ENCODE assay signal across 9 mouse cellular contexts in the genomic region with DNA sequence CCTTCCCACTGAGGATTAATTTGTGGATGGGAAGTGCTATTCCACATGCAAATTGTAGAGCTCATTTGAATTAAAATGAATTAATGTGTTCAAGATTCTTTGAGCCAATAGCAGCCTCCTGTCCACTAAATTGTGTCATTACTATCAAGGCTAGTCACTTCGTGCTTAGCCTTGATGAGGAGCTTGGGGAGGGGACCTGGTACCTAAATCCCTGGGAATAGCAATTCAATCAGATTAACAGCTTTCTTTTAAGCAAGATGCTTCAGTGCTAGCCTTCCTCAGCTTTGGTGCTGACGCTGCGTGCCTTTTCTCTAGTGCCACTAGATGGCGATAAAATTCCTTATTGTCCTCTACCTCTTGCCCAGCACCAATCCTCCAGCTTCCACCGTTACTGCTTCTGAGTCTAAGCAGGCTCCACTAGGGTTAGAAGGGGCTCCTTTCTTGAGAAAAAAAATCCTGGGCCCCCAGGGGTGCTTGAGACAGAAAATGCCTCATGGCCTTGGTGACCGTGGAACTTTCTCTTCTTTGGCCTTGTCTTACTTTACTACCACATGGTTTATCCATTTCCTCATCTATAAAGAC.
DNase-seq lines count a peak whose midpoint lies in the region; ATAC-seq and TF ChIP-seq lines count a peak whose summit lies in the region.
"Had no signal": no experiment of that assay in that cellular context is flagged by ENCODE, and none has a peak within 500 bp of the region (broad histone marks: within the 10 kb centered on the region; RNA-seq: fewer than 3 reads in every experiment).

No protein-coding gene starts in this region.

- no peaks in the 10 kb centered on the region for H3K9me3 ChIP-seq in forebrain, embryonic 10.5 days
- no peaks in the 10 kb centered on the region for H3K9me3 ChIP-seq in kidney, embryonic 14.5 days (ENCODE audit: control insufficient read depth, low read length)
- no peaks in the 10 kb centered on the region for H3K9me3 ChIP-seq in limb, embryonic 11.5 days (ENCODE audit: control insufficient read depth, low read length)

- peak; percentile 71; the same call in 1 of the 2 replicates for ATAC-seq in kidney, embryonic 14.5 days (ENCODE audit: low FRiP score, low TSS enrichment)
- 0 out of 2 replicates have a peak, but pooled peaks have one; percentile 65 for ATAC-seq in limb, embryonic 11.5 days (ENCODE audit: insufficient number of reproducible peaks, low FRiP score, low TSS enrichment, low read depth)

- peak; percentile 62 for TF ChIP-seq CTCF in heart, adult 2 months (IDR thresholded peaks at IDR 0.05)
- peak; percentile 56 for TF ChIP-seq CTCF in bone marrow macrophage, adult 2 months (IDR thresholded peaks at IDR 0.05; ENCODE audit: low read depth, low read length)

- H3K4me3 ChIP-seq in heart, adult 2 months, result no peak overlapping the region
- H3K4me3 ChIP-seq in bone marrow macrophage, adult 2 months (ENCODE audit: insufficient read depth, low read length), result no peak overlapping the region
- no peak overlapping the region for H3K4me3 ChIP-seq in forebrain, embryonic 10.5 days
- no peak overlapping the region for H3K4me3 ChIP-seq in kidney, embryonic 14.5 days (ENCODE audit: low read length)
- H3K4me3 ChIP-seq in limb, embryonic 11.5 days (ENCODE audit: low read depth, low read length), result no peak overlapping the region

- no peak for TF ChIP-seq EP300 in heart, adult 2 months (IDR thresholded peaks at IDR 0.05; ENCODE audit: insufficient read depth, low read depth, low read length)

- H3K27ac ChIP-seq in heart, adult 2 months, result no peak overlapping the region
- no peak overlapping the region for H3K27ac ChIP-seq in bone marrow macrophage, adult 2 months (ENCODE audit: insufficient read depth, low read depth, low read length)
- no peak overlapping the region for H3K27ac ChIP-seq in forebrain, embryonic 10.5 days
- H3K27ac ChIP-seq in kidney, embryonic 14.5 days (ENCODE audit: low read depth, low read length), result no peak overlapping the region
- no peak overlapping the region for H3K27ac ChIP-seq in limb, embryonic 11.5 days (replicated peaks; ENCODE audit: low read depth, low read length)

- intact Hi-C loops in heart, adult 2 months (cut with DNase I), result no loop called here

- H3K27me3 ChIP-seq in heart, adult 2 months (ENCODE audit: control insufficient read depth, insufficient read depth, low read length), result no peaks in the 10 kb centered on the region
- no peaks in the 10 kb centered on the region for H3K27me3 ChIP-seq in forebrain, embryonic 10.5 days (ENCODE audit: poor library complexity, severe bottlenecking)
- no peaks in the 10 kb centered on the region for H3K27me3 ChIP-seq in kidney, embryonic 14.5 days (ENCODE audit: control insufficient read depth, insufficient read depth, low read length)
- H3K27me3 ChIP-seq in limb, embryonic 11.5 days (ENCODE audit: control insufficient read depth, insufficient read depth, low read length), result no peaks in the 10 kb centered on the region
- H3K27me3 ChIP-seq: CH12.LX had no signal

- no peak for DNase-seq in heart, adult 2 months
- no peak for DNase-seq in heart, adult 11 months
- DNase-seq in forebrain, embryonic 10.5 days (ENCODE audit: extremely low spot score, low spot score), result peak; percentile 46
- peak; percentile 55 for DNase-seq in limb, embryonic 11.5 days (ENCODE audit: low spot score)
- DNase-seq in retina, adult 2 months (ENCODE audit: low read depth, low spot score), result peak; percentile 9
- DNase-seq in thymus, postnatal 14 days, result no peak

- no peaks in the 10 kb centered on the region for H3K36me3 ChIP-seq in heart, adult 2 months (ENCODE audit: control insufficient read depth, insufficient read depth, low read length)
- H3K36me3 ChIP-seq in forebrain, embryonic 10.5 days (replicated peaks), result no peaks in the 10 kb centered on the region
- H3K36me3 ChIP-seq in kidney, embryonic 14.5 days (ENCODE audit: control insufficient read depth, insufficient read depth, low read length), result no peaks in the 10 kb centered on the region
- H3K36me3 ChIP-seq in limb, embryonic 11.5 days (ENCODE audit: control insufficient read depth, insufficient read depth, low read length), result no peaks in the 10 kb centered on the region

- no peaks in the 10 kb centered on the region for H3K4me1 ChIP-seq in heart, adult 2 months (ENCODE audit: control insufficient read depth, insufficient read depth, low read length)
- no peaks in the 10 kb centered on the region for H3K4me1 ChIP-seq in bone marrow macrophage, adult 2 months (ENCODE audit: control insufficient read depth, insufficient read depth, low read length)
- no peaks in the 10 kb centered on the region for H3K4me1 ChIP-seq in forebrain, embryonic 10.5 days
- H3K4me1 ChIP-seq in kidney, embryonic 14.5 days (ENCODE audit: control insufficient read depth, insufficient read depth, low read length), result no peaks in the 10 kb centered on the region
- H3K4me1 ChIP-seq in limb, embryonic 11.5 days (ENCODE audit: control insufficient read depth, insufficient read depth, low read length), result no peaks in the 10 kb centered on the region

- WGBS in heart, adult 2 months, result 9% methylated on average over 6 of the region's 6 CpGs
- 9% methylated on average over 6 of the region's 6 CpGs for WGBS in forebrain, embryonic 10.5 days
- 11% methylated on average over 6 of the region's 6 CpGs for WGBS in kidney, embryonic 14.5 days
- WGBS in limb, embryonic 11.5 days, result 17% methylated on average over 6 of the region's 6 CpGs

- no peaks in the 10 kb centered on the region for H3K79me2 ChIP-seq in heart, adult 2 months (replicated peaks; ENCODE audit: control insufficient read depth, insufficient read depth, low read length)

- no peak for TF ChIP-seq POLR2A in heart, adult 2 months (IDR thresholded peaks at IDR 0.05; ENCODE audit: insufficient read depth, low read depth, low read length)
- TF ChIP-seq POLR2A in bone marrow macrophage, adult 2 months (IDR thresholded peaks at IDR 0.05; ENCODE audit: borderline replicate concordance, low read depth, low read length), result no peak

- H3K4me2 ChIP-seq in kidney, embryonic 14.5 days (replicated peaks; ENCODE audit: low read depth, low read length), result no peak overlapping the region
- no peak overlapping the region for H3K4me2 ChIP-seq in limb, embryonic 11.5 days (ENCODE audit: low read depth, severe bottlenecking)

- H3K9ac ChIP-seq in heart, adult 2 months (ENCODE audit: low read depth, low read length), result no peak overlapping the region
- no peak overlapping the region for H3K9ac ChIP-seq in kidney, embryonic 14.5 days (ENCODE audit: low read depth, low read length)
- H3K9ac ChIP-seq in limb, embryonic 11.5 days (ENCODE audit: low read length), result no peak overlapping the region

Comparison
In these comparisons a context has a peak if more than half of its experiments do, and no peak if none do; other contexts are left out.
1. DNase-seq: peak in forebrain, embryonic 10.5 days (single experiment), limb, embryonic 11.5 days (single experiment) and retina, adult 2 months (single experiment); none in heart, adult 2 months (0 of 2), heart, adult 11 months (single experiment) and thymus, postnatal 14 days (single experiment).